Mouse (Mus musculus) midbrain, embryonic 13.5 days (tissue): ENCODE measurements around the gene Tmtc3. TPM values are rescaled to one million over a fixed set of nuclear protein-coding genes. Genes with fewer than 3 reads are reported as not detected.

Experiments used
- ATAC-seq: fragments of 200-750 bp; cut with Nextera tagmentation; 2 replicates; pipeline ENCODE4 v1.8.0; 2017; ENCODE audit warnings: mild to moderate bottlenecking, moderate TSS enrichment, moderate library complexity
- H3K27ac ChIP-seq: fragments of 300-500 bp; sonication (generic); 2 replicates; pipeline ENCODE4 v1.5.1; 2015; ENCODE audit warnings: inconsistent platforms, mild to moderate bottlenecking, moderate library complexity
- H3K27me3 ChIP-seq: fragments of 300-500 bp; sonication (generic); 2 replicates; pipeline ENCODE4 v1.6.1; 2015; ENCODE audit warnings: mild to moderate bottlenecking, inconsistent platforms
- H3K36me3 ChIP-seq: fragments of 300-500 bp; sonication (generic); 2 replicates; pipeline ENCODE4 v1.6.1; 2015; ENCODE audit warnings: mild to moderate bottlenecking, inconsistent platforms
- H3K4me1 ChIP-seq: fragments of 300-500 bp; sonication (generic); replicated peaks from 2 replicates; pipeline ENCODE4 v1.6.1; 2015; ENCODE audit warnings: inconsistent platforms
- H3K4me2 ChIP-seq: fragments of 300-500 bp; sonication (generic); replicated peaks from 2 replicates; pipeline ENCODE4 v1.6.1; 2015; ENCODE audit warnings: moderate library complexity, mild to moderate bottlenecking, inconsistent platforms
- H3K4me3 ChIP-seq: fragments of 300-500 bp; sonication (generic); replicated peaks from 2 replicates; pipeline ENCODE4 v1.5.1; 2015; ENCODE audit warnings: mild to moderate bottlenecking, inconsistent platforms
- H3K9ac ChIP-seq: fragments of 300-500 bp; sonication (generic); replicated peaks from 2 replicates; pipeline ENCODE4 v1.6.1; 2015; ENCODE audit warnings: mild to moderate bottlenecking, inconsistent platforms
- H3K9me3 ChIP-seq: fragments of 300-500 bp; sonication (generic); 2 replicates; pipeline ENCODE4 v1.6.1; 2016; ENCODE audit warnings: mild to moderate bottlenecking, inconsistent platforms
- WGBS: fragments of 180-500 bp; shearing (Covaris S2); methylation state at CpG from one replicate; pipeline ENCODE4 v1.1.7; 2015; 5-methylcytosine and 5-hydroxymethylcytosine counted together
- polyA plus RNA-seq: library from polyadenylated mRNA; unstranded; fragments of >200 nt; fragmentation: Nextera tagmentation; extraction: Ambion mirVana; gene quantifications from 2 replicates; pipeline ENCODE4 v1.2.1, GENCODE M21; 2015

Tmtc3 gene
- 11.8 and 13.7 TPM in 2 replicates for polyA plus RNA-seq

GRCm38 (mm10) chr10:100487097-100487978, at the start of gene Tmtc3, which contains the start of gene Cep290:
TSS of gene Tmtc3 (minus strand) at chr10:100487350.
TSS of gene Cep290 (plus strand) at chr10:100487558.
- peaks cover 11% of the 10 kb centered on the region; the same call in 1 of the 2 replicates for H3K36me3 ChIP-seq
- ATAC-seq = peak; percentile 99
- H3K9me3 ChIP-seq = no peaks in the 10 kb centered on the region
- H3K27ac ChIP-seq = peak within 1 kb of the TSS; percentile 72
- H3K4me2 ChIP-seq = peak within 1 kb of the TSS; percentile 88
- H3K9ac ChIP-seq = peak within 1 kb of the TSS; percentile 84
- H3K27me3 ChIP-seq = no peaks in the 10 kb centered on the region
- peaks cover 13% of the 10 kb centered on the region for H3K4me1 ChIP-seq
- under 1% methylated on average over 63 of the region's 63 CpGs for WGBS
- H3K4me3 ChIP-seq = peak within 1 kb of the TSS; percentile 81

- H3K36me3 ChIP-seq = peaks cover 13% of the 10 kb centered on the region; the same call in 1 of the 2 replicates
- 94% methylated on average over 9 of the region's 9 CpGs for WGBS
- ATAC-seq = no peak
- H3K27me3 ChIP-seq = no peaks in the 10 kb centered on the region
- no peak overlapping the region for H3K4me2 ChIP-seq
- no peak overlapping the region for H3K27ac ChIP-seq
- H3K4me3 ChIP-seq = no peak overlapping the region
- no peak overlapping the region for H3K9ac ChIP-seq
- no peaks in the 10 kb centered on the region for H3K9me3 ChIP-seq
- H3K4me1 ChIP-seq = no peaks in the 10 kb centered on the region
These were observed 37.6 kb upstream of the Tmtc3 start for GRCm38 (mm10) chr10:100524499-100525390.

GRCm38 (mm10) chr10:100522330-100522729, 35.2 kb upstream of the Tmtc3 start:
- no peaks in the 10 kb centered on the region for H3K27me3 ChIP-seq
- H3K36me3 ChIP-seq = peaks cover 14% of the 10 kb centered on the region; the same call in 1 of the 2 replicates
- no peak overlapping the region for H3K4me2 ChIP-seq
- H3K27ac ChIP-seq = no peak overlapping the region
- H3K9me3 ChIP-seq = no peaks in the 10 kb centered on the region
- H3K4me1 ChIP-seq = no peaks in the 10 kb centered on the region
- 87% methylated on average over 9 of the region's 9 CpGs for WGBS
- no peak overlapping the region for H3K9ac ChIP-seq
- H3K4me3 ChIP-seq = no peak overlapping the region
- ATAC-seq = no peak

GRCm38 (mm10) chr10:100521617-100522016, 34.5 kb upstream of the Tmtc3 start:
- Histone ChIP-seq H3K4me1 (no peaks in the 10 kb centered on the region), H3K4me2 (no peak overlapping the region), H3K27me3 (no peaks in the 10 kb centered on the region), H3K9me3 (no peaks in the 10 kb centered on the region), H3K4me3 (no peak overlapping the region), H3K27ac (no peak overlapping the region), H3K9ac (no peak overlapping the region), H3K36me3 (peaks cover 14% of the 10 kb centered on the region; the same call in 1 of the 2 replicates)
- WGBS = 90% methylated on average over 4 of the region's 4 CpGs
- ATAC-seq = no peak

- no peak overlapping the region for H3K4me2 ChIP-seq
- H3K27me3 ChIP-seq = no peaks in the 10 kb centered on the region
- no peaks in the 10 kb centered on the region for H3K9me3 ChIP-seq
- WGBS = 94% methylated on average over 1 of the region's 1 CpGs
- no peaks in the 10 kb centered on the region for H3K4me1 ChIP-seq
- H3K36me3 ChIP-seq = peaks cover 19% of the 10 kb centered on the region
- no peak for ATAC-seq
- H3K9ac ChIP-seq = no peak overlapping the region
- no peak overlapping the region for H3K27ac ChIP-seq
- H3K4me3 ChIP-seq = no peak overlapping the region
These were observed 21.0 kb upstream of the Tmtc3 start for GRCm38 (mm10) chr10:100508170-100508569.

- no peak overlapping the region for H3K27ac ChIP-seq
- no peaks in the 10 kb centered on the region for H3K4me1 ChIP-seq
- no peak for ATAC-seq
- H3K27me3 ChIP-seq = no peaks in the 10 kb centered on the region
- no peak overlapping the region for H3K4me2 ChIP-seq
- no peak overlapping the region for H3K9ac ChIP-seq
- peaks cover 38% of the 10 kb centered on the region for H3K36me3 ChIP-seq
- no peak overlapping the region for H3K4me3 ChIP-seq
- H3K9me3 ChIP-seq = no peaks in the 10 kb centered on the region
- 89% methylated on average over 3 of the region's 3 CpGs for WGBS
These were observed 11.2 kb upstream of the Tmtc3 start for GRCm38 (mm10) chr10:100498309-100498708.

- Histone ChIP-seq H3K27ac (no peak overlapping the region), H3K4me1 (peaks cover 5% of the 10 kb centered on the region), H3K4me3 (no peak overlapping the region), H3K9me3 (no peaks in the 10 kb centered on the region), H3K36me3 (peaks cover 29% of the 10 kb centered on the region), H3K9ac (no peak overlapping the region), H3K4me2 (no peak overlapping the region), H3K27me3 (no peaks in the 10 kb centered on the region)
- ATAC-seq = no peak
- 97% methylated on average over 7 of the region's 7 CpGs for WGBS
These were observed 4.8 kb upstream of the Tmtc3 start for GRCm38 (mm10) chr10:100491916-100492315.

GRCm38 (mm10) chr10:100486701-100487096, 451 bp downstream of the Tmtc3 start:
- H3K9ac ChIP-seq = peak overlapping the region; percentile 84
- peaks cover 9% of the 10 kb centered on the region; the same call in 1 of the 2 replicates for H3K36me3 ChIP-seq
- H3K4me2 ChIP-seq = peak overlapping the region; percentile 88
- H3K27me3 ChIP-seq = no peaks in the 10 kb centered on the region
- peaks cover 13% of the 10 kb centered on the region for H3K4me1 ChIP-seq
- under 1% methylated on average over 13 of the region's 13 CpGs for WGBS
- no peaks in the 10 kb centered on the region for H3K9me3 ChIP-seq
- H3K27ac ChIP-seq = peak overlapping the region; percentile 72
- ATAC-seq = no peak
- H3K4me3 ChIP-seq = peak overlapping the region; percentile 81

- Histone ChIP-seq H3K9ac (no peak overlapping the region), H3K9me3 (no peaks in the 10 kb centered on the region), H3K36me3 (peaks cover 14% of the 10 kb centered on the region), H3K27me3 (no peaks in the 10 kb centered on the region), H3K27ac (no peak overlapping the region), H3K4me3 (no peak overlapping the region), H3K4me1 (0 out of 2 replicates have a peak, but pooled peaks cover 3% of the 10 kb centered on the region), H3K4me2 (no peak overlapping the region)
- no peak for ATAC-seq
- WGBS = 91% methylated on average over 3 of the region's 3 CpGs
These were observed 7.6 kb downstream of the Tmtc3 start for GRCm38 (mm10) chr10:100479538-100479937.

- no peak for ATAC-seq
- H3K9ac ChIP-seq = no peak overlapping the region
- 58% methylated on average over 3 of the region's 3 CpGs for WGBS
- no peak overlapping the region for H3K4me2 ChIP-seq
- no peak overlapping the region for H3K27ac ChIP-seq
- H3K36me3 ChIP-seq = peaks cover 21% of the 10 kb centered on the region
- no peak overlapping the region for H3K4me3 ChIP-seq
- no peaks in the 10 kb centered on the region for H3K4me1 ChIP-seq
- no peaks in the 10 kb centered on the region for H3K27me3 ChIP-seq
- no peaks in the 10 kb centered on the region for H3K9me3 ChIP-seq
These were observed 12.1 kb downstream of the Tmtc3 start for GRCm38 (mm10) chr10:100475040-100475439.

- Histone ChIP-seq H3K9ac (no peak overlapping the region), H3K27ac (no peak overlapping the region), H3K4me1 (no peaks in the 10 kb centered on the region), H3K9me3 (no peaks in the 10 kb centered on the region), H3K4me3 (no peak overlapping the region), H3K4me2 (no peak overlapping the region), H3K27me3 (no peaks in the 10 kb centered on the region), H3K36me3 (peaks cover 22% of the 10 kb centered on the region)
- ATAC-seq = no peak
These were observed 26.6 kb downstream of the Tmtc3 start for GRCm38 (mm10) chr10:100460515-100460914.

GRCm38 (mm10) chr10:100449394-100449793, 37.8 kb downstream of the Tmtc3 start:
- no peak overlapping the region for H3K4me3 ChIP-seq
- no peak overlapping the region for H3K27ac ChIP-seq
- H3K27me3 ChIP-seq = no peaks in the 10 kb centered on the region
- no peak overlapping the region for H3K9ac ChIP-seq
- H3K36me3 ChIP-seq = peaks cover 25% of the 10 kb centered on the region
- H3K4me2 ChIP-seq = no peak overlapping the region
- no peaks in the 10 kb centered on the region for H3K9me3 ChIP-seq
- no peak for ATAC-seq
- H3K4me1 ChIP-seq = no peaks in the 10 kb centered on the region
